Mouse (Mus musculus): Measurements from ENCODE around the gene Cenpa. TPM values are rescaled to one million over a fixed set of nuclear protein-coding genes. Genes with fewer than 3 reads are reported as not detected.

Cenpa gene
- polyA plus RNA-seq (2012; rRNA removed) = 3.5 and 4.3 TPM in 2 replicates

DNA sequence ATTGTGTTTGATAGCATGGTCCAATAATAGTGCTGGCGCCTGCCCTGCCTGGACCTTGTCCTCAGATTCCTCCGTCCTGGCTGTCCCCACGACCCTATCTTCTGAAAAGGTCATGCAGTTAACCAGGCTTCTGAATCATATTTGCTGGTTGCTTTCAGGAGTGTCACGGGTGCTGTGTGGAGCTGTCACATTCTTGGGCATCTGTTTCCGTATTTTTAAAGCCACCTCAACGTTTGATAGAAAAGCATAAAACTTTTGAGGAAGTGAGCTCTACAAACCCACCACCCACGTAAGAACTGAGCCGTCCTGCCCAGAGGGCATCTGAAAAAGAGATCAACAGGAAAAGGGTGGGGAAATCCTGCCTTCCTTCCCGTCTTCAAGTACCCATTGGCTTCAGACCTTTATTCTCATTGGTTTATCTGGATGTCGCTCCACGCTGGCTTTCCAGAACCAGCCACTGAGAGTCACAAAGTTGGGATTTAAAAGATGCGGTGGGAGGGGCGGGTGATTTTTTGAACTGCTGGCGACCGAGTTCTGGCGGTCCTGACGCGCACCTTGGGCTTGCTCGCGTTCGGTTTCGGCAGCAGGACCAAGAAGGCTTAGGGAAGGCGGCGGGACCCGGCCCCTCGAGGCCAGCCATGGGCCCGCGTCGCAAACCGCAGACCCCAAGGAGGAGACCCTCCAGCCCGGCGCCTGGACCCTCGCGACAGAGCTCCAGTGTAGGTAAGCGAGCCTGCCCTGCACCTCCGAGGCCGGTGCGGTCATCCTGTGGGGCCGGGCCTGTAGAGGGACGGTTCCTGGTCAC, at the start of gene Cenpa:
Gene Cenpa (plus strand): TSS at position 387 of the 805 bp plus-strand sequence.
- peak; percentile 95 to 96 for DNase-seq (ENCODE audit: extremely low spot score in 1 of 2, low spot score in 1 of 2)

DNA sequence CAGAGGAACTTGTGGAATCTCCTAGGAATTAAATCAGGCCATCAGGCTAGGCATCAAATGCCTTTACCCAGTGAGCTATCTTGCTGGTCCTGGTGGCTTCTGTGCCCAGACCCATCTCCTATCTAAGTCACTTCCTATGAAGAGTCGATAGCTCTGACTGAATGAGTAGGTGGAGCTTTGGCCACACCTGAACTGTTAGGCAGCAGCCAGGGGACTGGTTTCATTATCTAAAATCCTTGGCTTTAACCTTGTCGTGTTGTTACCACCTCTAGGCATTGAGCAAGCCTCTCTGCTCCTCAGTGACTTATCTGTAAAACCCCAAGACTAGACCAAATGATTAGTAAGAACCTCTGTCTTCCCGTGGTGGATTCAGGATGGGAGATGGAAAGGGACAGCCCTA, 49.2 kb upstream of the Cenpa start:
- no peak for DNase-seq (ENCODE audit: extremely low spot score in 1 of 2, low spot score in 1 of 2)

- no peak for DNase-seq (ENCODE audit: extremely low spot score in 1 of 2, low spot score in 1 of 2)
Observed at GRCm38 (mm10) chr5:30617851-30618250, 48.7 kb upstream of the Cenpa start.

DNA sequence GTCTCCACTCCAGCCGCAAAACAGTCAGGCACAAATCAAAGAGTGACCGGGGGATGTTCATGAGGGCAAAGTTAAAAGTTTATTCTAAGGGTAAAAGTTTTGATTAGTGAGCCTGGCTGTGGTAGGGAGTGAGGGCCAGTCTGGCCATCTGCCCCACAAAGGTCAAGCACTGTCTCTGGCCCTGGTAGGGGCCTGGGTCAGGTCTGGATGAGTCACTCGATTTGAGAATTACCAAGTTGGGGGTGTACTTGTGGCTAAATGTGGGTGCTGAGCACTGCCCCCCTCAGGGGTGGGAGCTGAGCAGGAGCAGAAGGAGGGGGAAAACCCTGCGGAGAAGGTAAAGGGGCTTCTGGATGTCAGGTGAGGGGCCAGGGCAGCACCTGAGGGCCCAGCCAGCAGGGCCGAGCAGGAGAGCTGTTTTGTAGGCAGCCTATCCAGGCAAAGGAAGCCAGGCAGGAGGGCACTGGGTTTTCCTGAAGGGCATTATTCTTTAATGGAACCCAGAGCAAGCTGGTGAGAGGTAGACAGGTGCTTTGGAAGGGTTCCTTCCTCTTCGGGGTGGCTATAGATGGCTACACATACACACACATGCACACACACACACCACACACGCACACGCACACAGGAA, 48.1 kb upstream of the Cenpa start:
- DNase-seq (ENCODE audit: extremely low spot score in 1 of 2, low spot score in 1 of 2) = no peak

DNA sequence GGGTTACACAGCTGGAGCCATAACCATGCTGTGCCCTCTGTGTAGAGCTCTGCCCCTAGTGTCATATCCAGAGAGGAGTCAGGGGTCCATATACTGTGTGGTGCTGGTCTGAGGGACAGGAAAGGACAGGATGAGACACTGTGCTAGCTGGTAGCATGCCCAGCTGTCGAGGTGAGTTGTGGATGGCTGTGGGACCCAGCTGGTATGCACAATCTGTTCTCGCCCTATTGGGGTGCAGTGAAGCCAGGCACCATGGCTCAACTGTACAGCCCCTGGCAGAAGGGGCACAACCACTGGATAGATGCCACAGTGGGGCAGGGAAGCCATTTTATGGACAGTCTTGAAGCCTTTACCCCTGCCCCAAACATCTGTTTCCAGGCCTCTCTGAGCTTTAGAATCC, 47.4 kb upstream of the Cenpa start:
- DNase-seq (ENCODE audit: extremely low spot score in 1 of 2, low spot score in 1 of 2) = no peak

DNA sequence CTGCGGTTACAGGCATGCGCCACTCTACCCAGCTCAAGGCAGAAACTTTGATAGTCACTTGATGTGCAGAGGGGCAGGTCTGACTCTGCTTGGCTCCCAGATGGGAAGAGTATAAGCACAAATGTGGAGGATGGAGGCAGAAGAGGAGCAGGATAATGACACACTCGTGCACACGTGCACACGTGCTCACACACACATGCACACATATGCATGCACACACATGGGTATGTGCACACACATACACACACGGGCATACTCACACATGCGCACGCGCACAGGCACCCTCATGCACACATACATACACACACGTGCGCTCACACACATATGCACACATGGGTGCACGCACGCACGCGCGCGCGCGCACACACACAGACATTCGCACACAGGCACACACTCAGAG, 46.0 kb upstream of the Cenpa start:
- no peak for DNase-seq (ENCODE audit: extremely low spot score in 1 of 2, low spot score in 1 of 2)

DNA sequence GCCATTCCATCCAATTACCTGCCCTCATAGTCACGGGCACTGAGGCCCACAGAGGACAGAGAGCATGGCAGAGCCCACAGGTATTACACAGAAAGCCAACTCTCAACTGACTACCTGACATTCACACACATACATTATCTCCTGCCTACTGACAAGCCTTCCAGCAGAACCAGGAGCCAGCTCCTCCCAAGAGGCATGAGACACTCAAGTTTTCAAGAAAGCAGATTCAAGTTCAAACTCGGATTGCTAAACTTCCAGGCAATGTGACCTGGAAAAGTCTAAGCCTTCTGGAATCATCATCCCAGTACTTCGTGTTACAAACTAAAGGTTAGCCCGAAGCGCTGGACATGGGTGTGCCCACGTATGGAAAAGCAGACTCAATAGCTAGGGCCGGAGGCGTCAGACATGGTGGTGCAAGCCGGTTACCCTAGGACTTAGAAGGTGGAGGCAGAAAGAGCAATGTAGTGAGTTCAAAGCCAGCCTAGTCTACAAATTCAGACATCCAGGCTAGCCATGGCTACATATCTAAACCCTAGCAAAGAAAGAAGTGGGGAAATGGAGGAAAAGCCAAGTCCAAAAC, 45.3 kb upstream of the Cenpa start:
- no peak for DNase-seq (ENCODE audit: extremely low spot score in 1 of 2, low spot score in 1 of 2)

DNA sequence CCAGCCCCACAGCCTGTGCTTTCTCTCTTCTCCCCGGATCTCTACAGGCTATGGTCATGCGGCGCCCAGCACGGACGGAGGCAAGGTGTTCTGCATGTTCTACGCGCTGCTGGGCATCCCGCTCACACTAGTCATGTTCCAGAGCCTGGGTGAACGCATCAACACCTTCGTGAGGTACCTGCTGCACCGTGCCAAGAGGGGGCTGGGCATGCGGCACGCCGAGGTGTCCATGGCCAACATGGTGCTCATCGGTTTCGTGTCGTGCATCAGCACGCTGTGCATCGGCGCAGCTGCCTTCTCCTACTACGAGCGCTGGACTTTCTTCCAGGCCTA, 44.8 kb upstream of the Cenpa start:
- DNase-seq (ENCODE audit: extremely low spot score in 1 of 2, low spot score in 1 of 2) = no peak

DNA sequence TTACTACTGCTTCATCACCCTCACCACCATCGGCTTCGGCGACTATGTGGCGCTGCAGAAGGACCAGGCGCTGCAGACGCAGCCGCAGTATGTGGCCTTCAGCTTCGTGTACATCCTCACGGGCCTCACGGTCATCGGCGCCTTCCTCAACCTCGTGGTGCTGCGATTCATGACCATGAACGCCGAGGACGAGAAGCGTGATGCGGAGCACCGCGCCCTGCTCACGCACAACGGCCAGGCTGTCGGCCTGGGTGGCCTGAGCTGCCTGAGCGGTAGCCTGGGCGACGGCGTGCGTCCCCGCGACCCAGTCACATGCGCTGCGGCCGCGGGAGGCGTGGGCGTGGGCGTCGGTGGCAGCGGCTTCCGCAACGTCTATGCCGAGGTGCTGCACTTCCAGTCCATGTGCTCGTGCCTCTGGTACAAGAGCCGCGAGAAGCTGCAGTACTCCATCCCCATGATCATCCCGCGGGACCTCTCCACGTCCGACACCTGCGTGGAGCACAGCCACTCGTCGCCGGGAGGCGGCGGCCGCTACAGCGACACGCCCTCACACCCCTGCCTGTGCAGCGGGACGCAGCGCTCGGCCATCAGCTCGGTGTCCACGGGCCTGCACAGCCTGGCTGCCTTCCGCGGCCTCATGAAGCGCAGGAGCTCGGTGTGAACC, 44.3 kb upstream of the Cenpa start:
- no peak for DNase-seq (ENCODE audit: extremely low spot score in 1 of 2, low spot score in 1 of 2)

- no peak for DNase-seq (ENCODE audit: extremely low spot score in 1 of 2, low spot score in 1 of 2)
Observed at GRCm38 (mm10) chr5:30622841-30623185, 43.8 kb upstream of the Cenpa start.

GRCm38 (mm10) chr5:30623380-30623779, 43.2 kb upstream of the Cenpa start:
- DNase-seq (ENCODE audit: extremely low spot score in 1 of 2, low spot score in 1 of 2) = no peak

DNA sequence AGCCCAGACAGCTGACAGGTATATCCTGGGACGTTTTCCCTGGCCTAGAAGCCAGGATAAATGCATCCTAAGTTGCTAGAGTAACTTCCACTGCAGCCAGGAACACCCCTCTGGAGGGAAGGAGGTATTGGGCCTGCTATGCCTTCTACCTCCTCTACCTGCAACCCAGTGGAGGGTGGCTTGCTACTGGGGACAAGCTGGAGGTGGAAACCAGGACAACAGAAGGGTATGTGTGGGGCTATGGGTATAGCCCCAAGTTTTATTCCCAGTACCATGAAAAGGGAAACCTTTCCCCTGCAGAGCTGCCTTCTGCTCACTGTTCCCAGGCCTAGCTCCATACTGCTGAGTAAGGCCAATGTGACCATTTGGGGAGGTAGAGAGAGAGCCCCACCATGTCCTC, 42.3 kb upstream of the Cenpa start:
- DNase-seq (ENCODE audit: extremely low spot score in 1 of 2, low spot score in 1 of 2) = no peak

GRCm38 (mm10) chr5:30624908-30625307, 41.7 kb upstream of the Cenpa start:
- DNase-seq (ENCODE audit: extremely low spot score in 1 of 2, low spot score in 1 of 2) = no peak

DNA sequence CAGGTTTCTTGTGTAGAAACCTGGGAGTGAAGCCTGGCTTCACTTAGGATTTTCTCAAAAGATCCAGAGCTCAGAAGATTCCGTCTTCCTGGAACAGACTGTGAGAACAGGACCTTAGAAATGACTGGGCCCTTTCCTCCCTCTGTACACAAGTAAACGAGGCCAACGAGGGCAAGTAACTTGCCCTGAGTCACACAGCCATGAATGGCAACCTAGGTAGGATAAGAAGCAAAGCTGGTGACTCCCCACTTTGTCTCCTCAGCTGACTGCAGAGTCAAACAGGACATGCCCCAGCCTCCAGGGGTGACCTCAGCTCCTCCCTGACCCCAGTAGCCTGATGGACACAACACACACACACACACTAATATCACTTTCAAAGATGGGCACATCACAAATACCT, 41.2 kb upstream of the Cenpa start:
- DNase-seq (ENCODE audit: extremely low spot score in 1 of 2, low spot score in 1 of 2) = no peak

DNA sequence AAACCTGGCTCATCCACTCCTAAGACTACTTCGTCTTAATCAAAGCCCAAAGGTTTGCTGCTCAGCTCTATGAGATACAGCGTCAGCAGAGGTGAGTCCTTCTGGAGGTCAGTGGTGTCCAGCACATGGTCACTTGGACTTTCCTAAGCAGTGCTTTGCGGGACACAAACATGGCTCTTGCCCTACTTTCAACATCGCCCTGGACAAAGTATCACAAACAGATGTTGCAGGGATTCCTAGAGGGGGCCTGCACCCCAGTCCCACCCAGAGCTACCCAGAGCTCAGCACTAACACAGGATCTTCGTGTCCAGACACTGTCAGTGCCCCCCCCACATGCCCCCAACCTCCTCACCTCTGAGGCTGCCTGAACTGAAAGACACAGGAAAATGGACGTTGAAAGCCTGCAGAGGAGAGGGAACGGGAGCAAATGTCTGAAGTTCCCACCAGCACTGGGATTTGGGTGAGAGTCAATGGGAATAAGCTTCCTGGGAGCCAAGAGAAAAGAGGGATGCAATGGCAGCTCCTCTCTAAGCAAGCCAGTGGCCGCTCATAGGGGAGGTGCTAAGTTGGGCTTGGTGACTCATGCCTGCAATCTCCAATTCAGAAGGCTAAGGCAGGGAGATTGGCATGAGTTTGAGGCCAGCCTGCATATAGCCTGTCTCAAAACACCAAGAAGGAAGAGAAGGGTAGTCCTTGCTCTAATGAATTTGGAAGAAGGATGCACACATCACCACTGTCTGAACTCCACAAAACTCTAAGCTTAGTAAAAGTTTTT, 40.1 kb upstream of the Cenpa start:
- no peak for DNase-seq (ENCODE audit: extremely low spot score in 1 of 2, low spot score in 1 of 2)

DNA sequence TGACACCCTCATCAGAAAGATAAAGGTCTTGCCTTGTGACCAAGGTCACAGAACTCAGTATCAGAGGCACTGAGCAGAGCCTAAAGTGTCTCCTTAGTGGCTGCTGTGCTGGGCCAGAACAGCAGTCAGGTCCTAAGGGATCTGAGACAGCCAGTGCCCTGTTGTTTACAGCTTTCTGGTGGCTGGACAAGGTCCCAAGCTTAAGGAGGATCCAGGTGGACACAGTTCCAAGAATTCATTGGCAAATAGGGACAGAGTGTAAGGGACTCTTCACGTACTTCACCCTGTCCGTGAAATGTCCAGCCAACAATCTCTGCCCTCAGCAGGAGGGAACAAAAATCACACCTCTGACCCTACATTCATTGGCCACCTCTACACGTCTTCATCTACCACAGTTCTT, 38.1 kb upstream of the Cenpa start:
- no peak for DNase-seq (ENCODE audit: extremely low spot score in 1 of 2, low spot score in 1 of 2)

DNA sequence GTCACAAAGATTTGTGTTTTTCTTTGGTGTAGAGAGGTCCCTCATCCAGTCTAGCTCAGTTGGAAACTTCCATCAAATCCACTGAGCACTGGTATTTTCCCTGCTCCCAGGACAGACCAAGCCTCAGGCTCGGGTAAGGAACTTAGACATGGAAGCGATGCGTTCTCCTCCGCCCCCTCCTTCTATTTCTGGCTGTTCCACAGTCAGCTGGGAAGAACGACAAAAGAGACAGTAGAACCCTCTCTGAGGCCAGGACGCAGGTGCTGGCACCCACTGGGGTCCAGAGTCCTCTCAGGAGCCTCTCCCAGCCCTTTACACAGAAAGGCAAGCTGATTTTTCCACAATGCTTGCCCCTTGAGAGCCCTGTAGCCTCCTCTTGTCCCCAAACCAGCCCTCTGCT, 36.2 kb upstream of the Cenpa start:
- DNase-seq (ENCODE audit: extremely low spot score in 1 of 2, low spot score in 1 of 2) = peak; percentile 32 to 67

DNA sequence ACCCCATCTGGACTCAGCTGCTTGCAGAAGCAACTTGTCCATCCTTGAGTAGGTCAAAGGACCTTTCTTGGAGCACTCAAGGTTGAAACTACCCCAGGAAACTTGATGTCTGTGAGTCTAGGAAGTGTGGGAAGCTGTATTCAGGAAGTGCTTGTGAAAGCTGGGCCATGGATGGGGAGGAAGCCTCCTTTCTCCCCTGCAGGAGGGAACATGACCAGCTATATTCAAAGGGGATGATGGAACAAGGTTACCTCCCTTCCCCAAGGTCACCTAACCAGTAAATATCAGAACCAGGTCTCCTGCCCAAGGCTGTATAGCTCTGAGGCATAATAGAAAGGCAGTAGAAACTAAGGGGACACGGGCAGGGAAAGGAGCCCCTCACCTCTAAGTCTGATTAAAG, 34.4 kb upstream of the Cenpa start:
- DNase-seq (ENCODE audit: extremely low spot score in 1 of 2, low spot score in 1 of 2) = no peak

DNA sequence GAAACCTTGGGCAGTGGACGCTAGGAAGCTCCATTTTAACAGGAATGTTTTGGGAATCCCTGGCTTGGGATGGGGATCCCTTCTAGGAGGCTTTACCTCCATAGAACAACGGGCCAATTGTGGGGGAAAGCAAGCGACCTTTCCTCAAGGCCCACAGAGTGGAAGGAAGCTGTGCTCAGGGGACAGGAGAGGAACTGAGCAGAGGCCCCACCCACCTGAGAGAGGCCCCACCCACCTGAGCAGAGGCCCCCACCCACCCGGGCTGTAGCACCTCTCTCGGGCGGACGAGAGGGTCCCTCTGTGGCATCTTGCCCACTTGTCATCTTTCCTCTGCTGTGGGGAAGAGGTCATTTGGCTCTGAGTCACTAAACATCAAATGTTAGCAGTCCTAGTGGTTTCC, 29.6 kb upstream of the Cenpa start:
- no peak for DNase-seq (ENCODE audit: extremely low spot score in 1 of 2, low spot score in 1 of 2)

GRCm38 (mm10) chr5:30638041-30638440, 28.5 kb upstream of the Cenpa start:
- DNase-seq (ENCODE audit: extremely low spot score in 1 of 2, low spot score in 1 of 2) = peak; percentile 65 to 90
